Mouse (Mus musculus): ENCODE measurements around the gene Tcp10c. TPM values are rescaled to one million over a fixed set of nuclear protein-coding genes. Genes with fewer than 3 reads are reported as not detected.

Gene Tcp10c
- total RNA-seq (2023): not detected

DNA sequence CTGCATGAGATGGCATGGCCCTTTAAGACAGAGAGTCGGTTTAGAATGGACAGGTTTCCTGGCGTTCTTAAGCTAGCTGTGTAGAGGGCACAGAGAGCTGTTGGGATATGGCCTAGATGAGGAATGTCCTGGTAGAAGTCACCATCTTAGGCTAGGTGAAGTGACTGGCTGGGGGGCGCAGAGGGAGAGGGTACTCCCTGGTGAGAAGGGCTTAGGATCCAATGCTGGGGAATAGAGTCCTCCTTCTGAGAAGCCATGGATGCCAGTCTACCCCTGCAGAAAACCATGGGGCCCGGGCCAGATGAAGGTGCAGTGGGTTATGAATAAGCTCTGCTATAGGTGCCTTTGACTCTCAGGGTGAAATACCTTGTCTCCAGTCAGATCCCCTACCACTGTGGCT is at the start of gene Tcp10c:
Gene Tcp10c, plus strand, starts transcription at position 52 of the 400 bp plus-strand sequence.

Other genes with a start within 250 kb of the Tcp10c start
- 0.23 TPM for gene Unc93a, start 222.8 kb upstream of the Tcp10c start, total RNA-seq (2023)
- gene Smok2a, start 133.4 kb upstream of the Tcp10c start, total RNA-seq (2023): not detected
- gene Smok2b, start 124.3 kb upstream of the Tcp10c start, total RNA-seq (2023): not detected

Data from CD4-positive naive resting alpha-beta T cell, adult 76 days (primary cell).